Mouse (Mus musculus) CH12F3 (cell line): ENCODE results near the gene Snx30.

Source experiments
- in situ Hi-C: fragments of 300-500 bp; cut with MboI; formaldehyde crosslinking; loops from 2 replicates; pipeline ENCODE4 v1.14.3; 2020; ENCODE audit warnings: low sequenced_read_pairs

Snx30 gene

DNA sequence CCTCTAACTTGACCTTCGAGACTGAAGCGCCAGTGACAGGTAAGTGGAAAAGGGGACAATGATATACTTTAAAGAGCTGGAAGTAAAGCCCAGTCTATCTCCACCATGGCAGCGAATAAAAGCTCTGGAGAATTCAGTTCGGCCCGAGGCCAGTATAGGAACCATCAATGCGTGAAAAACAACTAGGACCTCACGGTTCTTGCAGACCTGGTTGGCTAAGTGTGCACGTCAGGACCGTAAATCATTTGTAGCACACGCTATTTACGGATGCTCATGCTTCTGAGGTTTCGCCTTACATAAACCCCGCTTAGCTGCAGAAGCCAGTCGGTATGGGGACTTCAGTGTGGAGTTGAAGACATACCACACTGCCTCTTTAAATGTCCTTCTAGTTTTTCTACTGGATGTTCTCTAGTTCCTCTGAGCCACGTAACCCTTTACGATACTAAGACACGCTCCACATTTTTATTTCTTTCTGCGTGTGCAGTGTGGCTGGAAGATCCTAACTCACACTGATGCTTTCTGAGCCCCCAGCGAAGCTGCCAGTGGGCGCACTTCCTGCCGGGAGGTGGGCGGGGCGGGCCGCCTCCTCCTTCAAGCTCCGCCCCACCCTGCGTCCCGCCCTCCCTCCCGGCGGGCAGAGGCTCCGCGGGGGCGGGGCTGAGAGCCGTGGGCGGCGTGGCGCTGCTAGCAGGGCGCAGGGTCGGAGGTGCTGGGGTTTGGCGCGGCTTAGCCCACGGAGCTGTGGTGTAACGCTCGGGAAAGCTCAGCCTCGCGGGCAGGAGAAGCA, at the start of gene Snx30:
Gene Snx30 (plus strand): TSS at position 660 of the 787 bp plus-strand sequence.
- in situ Hi-C loops = no loop called here

DNA sequence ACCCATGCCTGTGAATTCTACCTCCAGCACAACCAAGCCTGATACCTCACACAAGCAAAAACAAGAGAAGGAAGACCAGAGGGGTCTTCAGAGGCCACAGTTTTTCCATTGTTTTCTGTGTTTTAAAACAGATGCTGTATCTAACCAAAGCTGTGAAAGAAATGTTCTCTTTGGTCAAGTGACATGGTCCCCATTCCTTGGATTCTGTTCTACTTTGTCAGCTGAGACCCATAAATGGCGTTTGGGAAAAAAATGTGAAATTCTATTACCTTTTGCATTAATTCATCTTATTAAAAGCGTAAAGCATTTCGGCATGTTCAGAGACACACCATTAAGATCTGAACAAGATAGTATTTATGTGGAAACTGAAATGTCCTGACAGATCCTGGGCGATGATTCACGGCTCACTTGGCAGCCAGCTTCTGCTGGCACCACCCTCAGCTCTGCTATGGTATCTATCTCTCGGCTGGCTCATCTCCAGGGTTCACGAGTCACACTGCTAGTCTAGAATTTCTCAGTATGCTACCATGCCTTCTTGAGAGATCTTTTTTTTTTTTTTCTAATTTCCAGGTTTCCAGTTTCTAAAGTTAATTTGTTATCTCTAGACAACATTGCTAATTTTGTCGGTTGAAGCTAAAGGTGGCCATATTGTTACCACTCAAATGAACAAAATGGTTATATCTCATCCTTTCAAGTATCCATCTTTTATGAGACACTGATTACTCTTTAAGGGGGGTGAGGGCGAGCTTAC, 49.1 kb upstream of the Snx30 start:
- in situ Hi-C loops = no loop called here

DNA sequence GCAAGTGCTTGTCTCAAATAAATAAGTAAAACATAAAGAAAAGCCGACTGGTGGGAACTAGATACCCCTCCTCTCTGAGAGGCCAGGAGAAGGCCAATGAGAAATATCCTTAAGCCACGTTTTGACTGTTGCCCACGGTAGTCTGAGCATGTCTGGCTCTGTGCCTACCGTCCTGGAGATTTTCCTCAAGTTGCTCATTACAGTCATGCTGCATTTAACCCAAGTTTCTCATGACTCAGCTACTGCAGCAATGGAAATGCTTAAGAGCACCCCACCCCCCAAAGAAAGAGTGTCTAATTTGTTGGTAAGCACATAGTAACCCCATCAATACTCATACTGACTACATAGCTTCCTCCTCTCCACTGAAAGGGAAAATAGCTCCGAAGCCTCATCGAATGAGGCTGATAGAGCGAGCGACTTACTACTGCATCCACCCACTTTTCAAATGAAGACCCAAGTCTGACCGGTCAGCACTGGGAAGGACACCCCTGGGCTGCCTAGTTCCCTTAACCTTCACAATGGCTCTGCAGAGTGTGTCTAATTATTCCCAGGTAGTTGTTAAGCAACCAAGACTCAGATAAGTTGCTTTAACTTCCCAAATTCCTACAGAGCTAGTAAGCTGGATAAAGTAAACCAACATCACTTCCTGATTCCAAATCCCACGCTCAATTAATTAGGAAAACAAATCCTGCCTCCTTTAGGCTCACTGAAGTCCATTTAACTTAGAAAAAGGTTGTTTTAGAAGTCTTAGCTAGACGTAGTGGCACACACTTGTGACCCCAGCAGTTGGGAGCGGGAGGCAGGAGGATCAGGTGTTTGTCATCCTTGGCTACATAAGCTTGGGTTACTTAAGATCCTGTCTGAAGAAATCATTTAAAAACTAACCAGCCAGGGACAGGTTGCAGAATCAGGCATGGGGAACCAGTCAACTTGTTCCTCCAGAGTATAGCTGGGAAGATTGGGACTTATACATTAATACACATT, 47.9 kb upstream of the Snx30 start:
- in situ Hi-C loops = no loop called here

DNA sequence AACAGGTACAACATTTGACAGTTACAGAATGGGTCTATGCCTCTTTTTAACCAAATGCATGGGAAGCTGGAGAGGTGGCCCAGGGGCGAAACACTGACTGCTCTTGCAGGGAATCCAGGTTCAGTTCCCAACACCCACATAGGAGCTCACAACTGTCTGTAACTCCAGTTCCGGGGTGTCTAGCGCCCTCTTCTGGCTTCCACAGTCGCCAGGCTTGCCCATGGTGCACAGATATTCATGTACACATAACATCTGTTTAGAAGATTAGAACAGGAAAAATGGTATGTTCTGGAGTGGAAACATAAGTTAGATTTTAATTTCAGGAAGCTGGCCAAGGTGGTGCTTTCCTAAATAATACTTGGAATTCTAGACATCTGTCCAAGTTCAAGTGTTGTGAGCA, 45.6 kb upstream of the Snx30 start:
- in situ Hi-C loops = no loop called here

DNA sequence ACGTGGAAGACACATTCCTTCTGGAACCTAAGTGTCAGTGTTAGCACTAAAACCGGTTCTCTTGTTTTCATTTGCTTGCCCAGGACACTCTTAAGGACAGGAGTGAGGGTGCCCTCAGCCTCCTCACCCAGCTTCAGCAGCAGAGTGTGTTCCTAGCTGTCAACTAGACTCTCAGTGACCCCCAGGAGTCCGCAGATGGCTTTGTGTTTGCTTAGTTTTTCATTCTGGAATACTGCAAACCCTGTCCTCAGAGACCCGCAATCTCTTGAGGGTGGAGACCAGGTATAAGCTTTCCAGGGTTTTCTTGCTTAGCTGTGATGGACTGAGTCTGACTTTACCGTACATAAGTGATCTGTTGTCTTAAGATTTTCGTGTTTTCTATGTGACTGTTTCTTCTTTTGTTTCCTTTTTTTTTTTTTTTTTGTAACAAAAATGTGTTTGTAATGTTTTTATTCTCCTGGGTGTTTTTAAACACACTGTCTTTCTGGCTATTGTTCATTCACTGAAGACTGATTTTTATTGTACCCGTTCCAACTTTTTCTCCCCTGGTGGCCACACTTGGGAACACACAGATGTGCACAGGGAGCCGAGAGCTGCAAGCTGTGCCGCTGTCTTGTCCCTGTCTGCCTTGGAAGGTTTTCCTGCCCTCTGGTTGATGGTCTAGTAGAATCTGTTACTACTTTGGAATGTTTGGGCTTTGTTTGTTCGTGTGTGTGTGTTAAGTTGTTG, 44.8 kb upstream of the Snx30 start:
- in situ Hi-C loops = no loop called here

DNA sequence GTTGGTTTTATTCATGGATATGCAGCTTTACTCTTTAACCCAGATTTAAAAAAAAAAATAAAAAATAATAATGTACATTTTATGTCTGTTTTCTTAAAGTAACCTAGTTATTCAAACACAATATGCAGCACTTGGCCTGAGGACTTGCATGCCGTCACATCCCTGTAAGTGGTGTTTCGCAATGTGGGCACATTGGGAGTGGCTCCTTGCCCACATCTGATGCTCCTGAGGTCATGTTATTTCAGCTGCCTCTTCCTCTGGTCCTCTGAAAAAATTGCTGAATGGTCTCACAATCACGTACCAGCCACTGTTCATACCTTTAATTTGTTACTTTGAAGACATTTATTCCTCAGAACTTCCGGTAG, 44.3 kb upstream of the Snx30 start:
- in situ Hi-C loops = no loop called here

DNA sequence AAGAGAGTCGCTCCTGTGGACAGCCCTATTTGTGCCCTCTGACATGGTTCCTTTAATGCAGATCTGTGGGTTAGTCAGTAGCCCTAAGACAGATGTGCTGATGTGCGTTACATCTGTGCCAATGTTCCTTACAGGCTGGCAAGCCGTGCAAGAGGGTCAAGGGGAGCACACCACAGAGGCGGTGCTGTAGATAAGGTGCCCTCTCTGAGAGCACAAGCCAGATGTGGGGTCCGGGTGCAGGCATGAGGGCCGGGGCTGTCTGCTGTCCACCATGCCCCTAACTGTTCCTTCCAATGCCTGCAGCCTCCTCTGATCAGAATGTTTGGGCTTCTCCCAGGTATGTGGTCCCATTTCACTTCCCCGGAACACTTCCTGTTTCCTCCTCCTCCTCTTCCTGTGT, 40.7 kb upstream of the Snx30 start:
- in situ Hi-C loops = no loop called here

DNA sequence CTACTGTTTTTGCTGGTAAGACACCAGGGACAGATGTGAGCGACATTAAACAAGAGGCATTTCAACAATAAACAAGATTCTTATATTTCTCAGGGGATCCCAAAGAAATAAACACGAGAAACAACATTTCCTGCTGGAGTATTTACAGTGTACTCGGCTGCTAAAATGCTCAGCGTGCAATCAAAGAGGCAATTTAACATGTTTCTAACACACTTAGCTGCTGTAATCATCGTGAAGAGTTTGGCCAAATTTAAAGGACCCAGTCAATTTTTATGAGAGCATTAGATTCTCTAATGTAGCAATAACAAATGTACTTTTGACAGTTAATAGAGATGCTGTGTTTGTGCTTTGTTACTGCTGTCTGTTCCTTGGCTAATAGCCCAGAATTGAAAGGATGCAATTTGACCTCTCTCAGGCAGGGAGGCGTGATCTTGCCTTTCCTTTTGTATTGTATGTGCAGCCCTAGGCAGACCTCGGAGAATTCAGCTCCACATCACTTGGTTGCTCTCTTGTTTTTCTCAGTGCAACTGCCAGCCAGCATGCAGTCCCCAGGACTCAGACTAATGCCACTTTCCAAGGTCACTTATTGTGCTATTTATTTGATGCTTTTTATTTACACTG, 40.1 kb upstream of the Snx30 start:
- in situ Hi-C loops = no loop called here

DNA sequence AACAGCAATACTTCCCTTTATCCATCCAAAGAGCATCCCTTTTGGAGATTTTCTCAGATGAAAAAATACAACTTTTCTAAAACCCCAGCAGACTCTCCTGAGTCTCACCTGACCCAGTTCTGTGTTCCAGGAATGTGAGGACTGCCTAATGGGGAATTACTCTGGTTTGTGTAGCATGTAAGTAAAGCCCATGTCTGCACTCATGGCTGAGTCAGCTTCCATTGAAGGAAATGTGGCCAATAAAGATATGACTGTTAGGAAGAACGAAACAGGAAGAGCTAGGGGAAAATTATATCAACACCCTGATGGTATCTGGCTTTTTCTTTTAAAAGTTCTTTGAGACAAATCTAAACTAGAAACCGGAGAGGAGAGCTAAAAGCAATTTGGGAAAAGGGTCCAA, 37.9 kb upstream of the Snx30 start:
- in situ Hi-C loops = no loop called here

DNA sequence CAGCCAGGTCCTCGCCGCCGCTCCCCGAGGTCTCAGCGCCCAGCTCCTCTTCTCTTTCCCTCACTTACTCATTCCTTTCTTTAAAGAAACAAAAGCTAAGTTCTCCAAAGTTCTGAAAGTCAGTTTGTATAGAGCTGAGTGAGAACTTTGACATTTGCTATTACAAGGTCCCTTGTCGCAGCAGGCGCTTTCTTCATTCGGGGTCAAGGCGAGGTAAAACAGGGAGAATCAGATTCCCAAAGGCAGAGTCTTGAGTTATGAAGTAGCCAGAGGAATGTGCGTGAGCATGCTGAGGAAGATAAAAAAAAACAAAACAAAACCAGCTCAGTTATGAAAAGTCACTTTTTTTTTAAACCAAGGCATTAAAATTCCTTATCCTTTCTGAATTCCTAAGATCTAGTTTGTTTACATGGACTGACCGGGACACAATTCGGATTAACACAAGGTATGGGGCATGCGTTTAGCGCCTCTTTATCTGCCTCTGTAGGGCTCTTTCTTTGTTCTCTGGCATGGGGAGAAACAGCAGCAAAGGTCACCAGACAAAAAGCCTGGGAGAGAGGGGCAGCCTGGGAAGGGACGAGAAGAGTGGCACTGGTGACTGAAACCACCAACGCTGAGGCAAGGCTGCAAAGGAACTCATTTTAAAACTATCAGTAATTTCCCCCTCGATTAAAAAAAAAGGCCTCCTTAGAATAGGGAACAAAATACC, 33.3 kb upstream of the Snx30 start:
- in situ Hi-C loops = no loop called here

DNA sequence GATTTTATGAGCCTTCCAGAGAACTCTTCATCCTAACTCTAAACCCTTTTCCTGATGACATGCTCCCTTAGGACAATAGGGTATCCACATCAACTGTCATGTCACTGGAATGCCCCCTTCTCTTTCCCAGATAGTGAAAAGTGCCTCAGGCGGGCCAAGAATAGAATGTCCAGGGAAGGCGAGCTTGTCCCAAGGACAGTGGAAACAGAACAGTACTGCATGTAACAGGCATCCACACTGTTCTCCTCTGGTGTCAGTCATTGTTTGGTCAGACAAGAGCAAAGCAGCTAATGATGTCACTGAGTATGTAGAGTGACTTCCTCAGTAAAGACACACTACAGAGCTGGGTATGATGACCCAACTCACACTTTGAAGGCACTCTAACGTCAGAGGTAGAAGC, 27.8 kb upstream of the Snx30 start:
- in situ Hi-C loops = no loop called here

DNA sequence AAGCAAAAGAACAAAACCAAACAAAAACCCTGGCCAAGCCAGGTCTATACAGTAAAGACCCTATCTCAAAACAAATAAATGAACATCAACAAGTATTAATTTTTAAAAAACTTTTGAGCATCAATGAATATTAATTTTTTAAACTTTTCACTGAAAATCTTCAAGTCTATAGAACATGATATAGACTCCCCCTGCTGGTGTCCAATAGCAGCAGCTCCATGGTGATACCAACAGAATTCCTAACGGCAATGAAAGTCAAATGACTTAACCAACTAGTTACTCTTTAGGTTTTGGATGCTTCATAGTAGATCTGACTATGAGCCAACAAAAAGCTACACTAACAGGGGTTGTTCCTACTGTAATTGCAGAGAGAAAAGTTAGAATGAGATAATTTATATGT, 25.1 kb upstream of the Snx30 start:
- in situ Hi-C loops = no loop called here

DNA sequence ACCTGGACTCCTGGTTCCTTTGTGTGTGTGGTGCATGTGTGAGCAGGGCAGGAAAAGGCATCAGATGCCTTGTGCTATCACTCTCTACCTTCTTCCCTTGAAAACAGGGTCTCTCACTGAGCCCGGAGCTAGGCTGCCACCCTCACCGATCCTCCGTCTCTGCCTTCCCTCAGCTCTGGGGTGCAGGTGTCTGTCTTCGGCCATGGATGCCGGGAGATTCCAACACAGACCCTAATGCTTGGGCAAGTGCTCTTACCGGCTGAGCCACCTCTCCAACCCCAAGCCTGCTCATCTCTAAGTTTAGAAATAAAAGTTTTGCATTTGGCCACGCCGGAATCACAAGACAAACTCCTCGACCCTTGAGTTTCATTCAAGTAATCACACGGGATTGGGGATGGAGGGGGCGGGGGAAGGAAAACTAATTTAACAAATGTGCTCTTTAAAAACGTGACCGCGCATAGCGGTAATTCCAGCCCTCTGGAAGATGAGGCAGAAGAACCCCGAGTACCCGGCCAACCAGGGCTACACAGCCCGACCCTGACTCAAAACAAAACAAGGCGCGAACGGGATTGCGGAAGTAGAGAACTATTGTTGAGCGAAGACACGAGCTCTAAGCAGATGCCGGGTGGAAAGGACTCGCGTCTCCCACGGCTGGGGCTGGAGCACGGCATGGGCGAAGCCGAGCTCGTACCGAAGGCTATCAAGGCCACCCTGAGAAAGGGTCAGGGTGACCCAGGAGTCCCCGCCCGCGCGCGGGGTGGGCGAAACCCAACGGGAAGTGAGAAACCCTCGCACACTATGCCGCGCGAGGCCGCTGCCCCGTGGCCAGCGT, 22.6 kb upstream of the Snx30 start:
- in situ Hi-C loops = no loop called here

DNA sequence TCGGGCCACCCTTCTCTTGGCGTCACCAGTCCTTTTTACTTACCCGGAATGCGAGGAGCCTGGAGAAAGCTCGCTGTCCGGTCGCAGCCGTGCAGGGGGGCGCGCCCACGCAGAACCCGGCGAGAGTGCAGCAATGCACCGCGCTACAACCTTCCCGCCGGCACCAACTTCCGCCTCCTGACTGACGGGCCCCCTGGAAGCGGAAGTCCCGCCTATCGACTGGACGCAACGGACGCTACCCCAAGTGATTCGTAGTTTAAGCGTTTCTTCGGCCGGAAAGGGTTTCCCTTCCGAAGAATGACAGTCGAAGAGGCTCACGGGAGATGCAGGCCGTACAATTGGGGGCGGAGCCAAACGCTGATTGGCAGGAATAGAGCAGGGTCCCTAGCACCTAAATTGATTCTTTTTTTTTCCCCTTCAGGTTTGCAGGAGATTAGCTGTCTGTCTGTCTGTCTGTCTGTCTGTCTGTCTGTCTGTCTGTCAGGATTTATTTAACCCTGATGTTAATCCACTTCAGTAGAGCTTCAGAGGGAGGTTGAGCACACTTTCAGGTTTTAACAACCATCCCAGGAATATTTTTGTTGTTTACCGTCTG, 21.9 kb upstream of the Snx30 start:
- in situ Hi-C loops = no loop called here

DNA sequence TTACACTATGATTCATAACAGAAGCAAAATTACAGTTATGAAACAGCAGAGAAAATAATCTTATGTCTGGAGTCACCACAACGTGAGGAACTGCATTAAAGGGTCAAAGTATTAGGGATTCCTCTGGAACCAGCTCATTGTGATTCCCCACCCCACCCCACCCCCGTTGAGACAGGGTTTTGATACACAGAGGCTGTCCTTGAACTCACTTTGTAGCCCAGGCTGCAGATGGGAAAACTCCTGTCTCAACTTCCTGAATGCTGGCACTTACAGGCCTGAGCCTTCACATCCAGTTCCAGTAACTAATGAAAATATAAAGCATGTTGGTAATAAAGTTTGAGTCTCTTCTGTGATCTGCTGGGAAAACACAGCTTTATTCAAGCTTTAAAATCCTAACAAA, 20.2 kb upstream of the Snx30 start:
- in situ Hi-C loops = no loop called here

DNA sequence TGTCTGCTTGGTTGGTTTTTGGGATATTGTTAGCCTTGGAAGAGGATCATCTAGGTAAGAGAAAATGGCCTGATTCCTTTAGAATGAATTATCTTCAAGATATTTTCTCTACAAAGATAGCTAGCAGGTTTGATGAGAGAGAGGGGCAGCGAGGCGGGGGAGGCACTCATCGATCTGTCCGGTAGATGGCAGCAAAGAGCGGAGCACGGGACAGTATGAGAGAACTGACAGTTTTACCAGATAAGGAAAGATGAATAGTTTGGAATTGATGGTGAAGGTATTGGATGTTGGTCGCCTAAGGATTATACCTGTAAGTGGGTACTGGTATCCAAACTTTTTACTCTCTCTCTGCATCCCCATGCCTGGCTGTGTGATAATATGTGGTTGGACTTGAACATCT, 19.0 kb upstream of the Snx30 start:
- in situ Hi-C loops = no loop called here

DNA sequence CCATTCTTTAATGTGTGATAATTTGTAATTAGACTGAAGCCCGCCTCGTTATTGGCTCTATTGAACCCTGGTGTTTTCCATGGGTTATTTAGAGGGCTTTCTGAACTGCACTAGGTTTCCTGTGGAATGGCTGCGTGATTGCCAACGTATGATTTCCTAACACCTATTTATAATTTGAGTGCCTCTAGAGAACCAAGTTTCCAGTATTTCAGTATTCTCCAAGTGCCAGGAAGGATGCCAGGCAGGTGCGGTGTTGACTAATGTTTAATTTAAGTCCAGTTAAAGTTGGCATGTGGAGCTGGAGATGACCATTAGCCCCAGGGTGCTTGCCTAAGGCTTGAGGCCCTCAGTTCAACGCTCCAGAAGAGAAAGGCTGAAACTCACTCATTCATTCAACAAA, 18.5 kb upstream of the Snx30 start:
- in situ Hi-C loops = no loop called here

DNA sequence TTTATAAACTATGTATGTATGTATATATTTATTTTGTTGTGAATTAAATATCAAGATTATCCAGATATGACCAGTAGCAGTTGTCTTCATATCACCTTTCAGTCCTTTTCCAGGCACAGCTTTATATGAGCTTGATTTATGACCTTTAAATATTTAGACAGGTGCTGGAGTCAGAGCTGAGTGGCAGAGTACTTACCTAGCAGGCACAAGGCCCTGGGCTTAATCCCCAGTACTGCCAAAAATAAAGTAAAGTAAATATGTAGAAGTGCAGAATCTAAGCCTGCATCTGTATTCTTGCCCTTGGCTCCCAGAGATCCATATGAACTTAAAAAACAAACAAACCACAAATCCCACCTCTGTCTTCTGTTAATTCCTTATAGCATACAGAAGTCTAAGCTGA, 16.6 kb upstream of the Snx30 start:
- in situ Hi-C loops = no loop called here
